Mouse (Mus musculus) frontal cortex, postnatal 14 days (tissue): ENCODE measurements around the gene Dyrk3.
A peak's percentile ranks its signal among the peaks of the same experiment; 100 is the strongest.
"Not testable (repeated sequence)": the region's sequence is repeated elsewhere in the genome, so short reads cannot be mapped to it uniquely, and the experiment has no call there.

Source experiments
- DNase-seq, 2 experiments: peaks; one replicate each; pipeline ENCODE4 v3.0.0; 2022; ENCODE audit warnings: low spot score in 2 of 2

Dyrk3 gene

GRCm38 (mm10) chr1:131138191-131139016 lies at the start of gene Dyrk3:
Gene Dyrk3 (minus strand): TSS chr1:131138340.
- DNase-seq, result peak; percentile 80 to 84

GRCm38 (mm10) chr1:131187856-131188255 lies 49.7 kb upstream of the Dyrk3 start:
- no peak for DNase-seq

- DNase-seq, result no peak
These were observed 48.9 kb upstream of the Dyrk3 start for GRCm38 (mm10) chr1:131186995-131187394.

- DNase-seq, result peak in 1 of 2 experiments; percentile 31
These were observed 47.8 kb upstream of the Dyrk3 start for GRCm38 (mm10) chr1:131185821-131186506.

GRCm38 (mm10) chr1:131184956-131185660 lies 47.0 kb upstream of the Dyrk3 start:
- no peak for DNase-seq

- no peak for DNase-seq
These were observed 46.3 kb upstream of the Dyrk3 start for GRCm38 (mm10) chr1:131184253-131184955.

- no peak for DNase-seq
These were observed 45.1 kb upstream of the Dyrk3 start for GRCm38 (mm10) chr1:131183201-131183600.

GRCm38 (mm10) chr1:131181642-131182527 lies 43.7 kb upstream of the Dyrk3 start:
- DNase-seq, result peak; percentile 57 to 77

GRCm38 (mm10) chr1:131180386-131180785 lies 42.2 kb upstream of the Dyrk3 start:
- no peak for DNase-seq

GRCm38 (mm10) chr1:131178083-131178482 lies 39.9 kb upstream of the Dyrk3 start:
- no peak for DNase-seq

- no peak for DNase-seq
These were observed 39.1 kb upstream of the Dyrk3 start for GRCm38 (mm10) chr1:131177249-131177648.

- DNase-seq, result no peak
These were observed 37.7 kb upstream of the Dyrk3 start for GRCm38 (mm10) chr1:131175819-131176218.

GRCm38 (mm10) chr1:131175189-131175588 lies 37.0 kb upstream of the Dyrk3 start:
- no peak for DNase-seq

- no peak for DNase-seq
These were observed 36.2 kb upstream of the Dyrk3 start for GRCm38 (mm10) chr1:131174299-131174861.

GRCm38 (mm10) chr1:131173809-131174208 lies 35.7 kb upstream of the Dyrk3 start:
- no peak for DNase-seq

- no peak for DNase-seq
These were observed 34.9 kb upstream of the Dyrk3 start for GRCm38 (mm10) chr1:131173001-131173400.

- DNase-seq, result no peak
These were observed 29.5 kb upstream of the Dyrk3 start for GRCm38 (mm10) chr1:131167612-131168011.

GRCm38 (mm10) chr1:131164427-131164826 lies 26.3 kb upstream of the Dyrk3 start:
- no peak for DNase-seq

- no peak for DNase-seq
These were observed 23.0 kb upstream of the Dyrk3 start for GRCm38 (mm10) chr1:131161091-131161490.

GRCm38 (mm10) chr1:131159573-131160327 lies 21.6 kb upstream of the Dyrk3 start:
- DNase-seq, result not testable (repeated sequence)
